Mouse (Mus musculus) limb, embryonic 11.5 days (tissue): ENCODE data around the gene Zfp119a. TPM values are rescaled to one million over a fixed set of nuclear protein-coding genes. Genes with fewer than 3 reads are reported as not detected.
"Not testable (repeated sequence)": the region's sequence is repeated elsewhere in the genome, so short reads cannot be mapped to it uniquely, and the experiment has no call there.

Experiments
- ATAC-seq: fragments of 200-750 bp; cut with Nextera tagmentation; 2 replicates; pipeline ENCODE4 v1.8.0; 2017; ENCODE audit warnings: low read depth; ENCODE audit not compliant: insufficient number of reproducible peaks, low FRiP score, low TSS enrichment
- DNase-seq: peaks from one replicate; pipeline ENCODE4 v3.0.0-alpha.2; 2015; ENCODE audit warnings: low spot score
- H3K27ac ChIP-seq: fragments of 300-500 bp; sonication (generic); replicated peaks from 2 replicates; pipeline ENCODE4 v1.5.1; 2014; ENCODE audit warnings: low read depth, mild to moderate bottlenecking, low read length
- H3K27me3 ChIP-seq: fragments of 300-500 bp; sonication (generic); 2 replicates; pipeline ENCODE4 v1.6.1; 2014; ENCODE audit warnings: mild to moderate bottlenecking, low read length, mixed read lengths; ENCODE audit not compliant: control insufficient read depth, insufficient read depth
- H3K36me3 ChIP-seq: fragments of 300-500 bp; sonication (generic); 2 replicates; pipeline ENCODE4 v1.6.1; 2014; ENCODE audit warnings: mild to moderate bottlenecking, low read length, moderate library complexity, mixed read lengths; ENCODE audit not compliant: control insufficient read depth, insufficient read depth
- H3K4me1 ChIP-seq: fragments of 300-500 bp; sonication (generic); 2 replicates; pipeline ENCODE4 v1.6.1; 2014; ENCODE audit warnings: low read length, mixed read lengths; ENCODE audit not compliant: control insufficient read depth, insufficient read depth
- H3K4me2 ChIP-seq: fragments of 300-500 bp; sonication (generic); 2 replicates; pipeline ENCODE4 v1.6.1; 2014; ENCODE audit warnings: low read depth, mild to moderate bottlenecking, moderate library complexity; ENCODE audit not compliant: severe bottlenecking
- H3K4me3 ChIP-seq: fragments of 300-500 bp; sonication (generic); 2 replicates; pipeline ENCODE4 v1.5.1; 2014; ENCODE audit warnings: low read depth, low read length
- H3K9ac ChIP-seq: fragments of 300-500 bp; sonication (generic); 2 replicates; pipeline ENCODE4 v1.6.1; 2014; ENCODE audit warnings: mild to moderate bottlenecking, low read length
- H3K9me3 ChIP-seq: fragments of 300-500 bp; sonication (generic); 2 replicates; pipeline ENCODE4 v1.6.1; 2016; ENCODE audit warnings: low read length; ENCODE audit not compliant: control insufficient read depth
- WGBS: fragments of 180-500 bp; shearing (Covaris S2); extraction: QIAGEN DNeasy Blood & Tissue Kit; methylation state at CpG from one replicate; pipeline ENCODE4 v1.1.7; 2014; 5-methylcytosine and 5-hydroxymethylcytosine counted together
- polyA plus RNA-seq: library from polyadenylated mRNA; unstranded; fragments of >200 nt; fragmentation: Nextera tagmentation; extraction: Ambion mirVana; gene quantifications from 2 replicates; pipeline ENCODE4 v1.2.1, GENCODE M21; 2014

Zfp119a gene
- polyA plus RNA-seq, 1 experiment from 2014 or later = 10.3 TPM

GRCm38 (mm10) chr17:55878282-55878635 is 471 bp downstream of the Zfp119a start:
- Histone ChIP-seq H3K4me3 (peak overlapping the region; percentile 31), H3K9ac (peak overlapping the region; percentile 49), H3K4me2 (peak overlapping the region; percentile 56)
- H3K4me1 ChIP-seq, H3K36me3 ChIP-seq, ATAC-seq, H3K27ac ChIP-seq, H3K27me3 ChIP-seq, H3K9me3 ChIP-seq: not testable (repeated sequence)
- DNase-seq = peak; percentile 25
- WGBS = 6% methylated on average over 6 of the region's 8 CpGs

- ATAC-seq = no peak
- 86% methylated on average over 4 of the region's 4 CpGs for WGBS
Observed at GRCm38 (mm10) chr17:55877184-55877583, 1.5 kb downstream of the Zfp119a start.

GRCm38 (mm10) chr17:55843067-55843466 is 35.7 kb downstream of the Zfp119a start:
- Histone ChIP-seq H3K4me1 (no peaks in the 10 kb centered on the region), H3K36me3 (no peaks in the 10 kb centered on the region), H3K4me3 (no peak overlapping the region), H3K27me3 (no peaks in the 10 kb centered on the region), H3K9me3 (no peaks in the 10 kb centered on the region), H3K4me2 (no peak overlapping the region), H3K27ac (no peak overlapping the region), H3K9ac (no peak overlapping the region)
- ATAC-seq = no peak
- WGBS = 91% methylated on average over 4 of the region's 4 CpGs
- no peak for DNase-seq

More at GRCm38 (mm10) chr17:55877184-55877583, 1.5 kb downstream of the Zfp119a start:
- no peaks in the 10 kb centered on the region for H3K36me3 ChIP-seq
- H3K27me3 ChIP-seq = no peaks in the 10 kb centered on the region
- no peak for DNase-seq
- no peaks in the 10 kb centered on the region for H3K4me1 ChIP-seq
- H3K9me3 ChIP-seq = no peaks in the 10 kb centered on the region
- H3K4me2 ChIP-seq = peak overlapping the region; percentile 7; the same call in 1 of the 2 replicates
- no peak overlapping the region for H3K27ac ChIP-seq
- H3K9ac ChIP-seq = no peak overlapping the region
- H3K4me3 ChIP-seq = no peak overlapping the region

GRCm38 (mm10) chr17:55821566-55821965 is 57.2 kb downstream of the Zfp119a start:
- 81% methylated on average over 1 of the region's 1 CpGs for WGBS
- Histone ChIP-seq H3K9ac (no peak overlapping the region), H3K36me3 (no peaks in the 10 kb centered on the region), H3K27ac (no peak overlapping the region), H3K9me3 (no peaks in the 10 kb centered on the region), H3K4me2 (no peak overlapping the region), H3K4me1 (no peaks in the 10 kb centered on the region), H3K4me3 (no peak overlapping the region), H3K27me3 (no peaks in the 10 kb centered on the region)
- ATAC-seq (no peak), DNase-seq (no peak)

GRCm38 (mm10) chr17:55816853-55817252 is 61.9 kb downstream of the Zfp119a start:
- Histone ChIP-seq H3K9ac (no peak overlapping the region), H3K4me2 (no peak overlapping the region), H3K27ac (no peak overlapping the region), H3K27me3 (no peaks in the 10 kb centered on the region), H3K4me3 (no peak overlapping the region), H3K36me3 (no peaks in the 10 kb centered on the region), H3K4me1 (no peaks in the 10 kb centered on the region), H3K9me3 (no peaks in the 10 kb centered on the region)
- DNase-seq (no peak), ATAC-seq (no peak)
- 92% methylated on average over 4 of the region's 4 CpGs for WGBS

Other genes starting within 250 kb of the Zfp119a start
- gene Pot1b, start 166.3 kb downstream of the Zfp119a start, polyA plus RNA-seq = 10.1 and 11.4 TPM in 2 replicates
- 0.16 and 0.23 TPM in 2 replicates for gene Adgre4, start 128.9 kb downstream of the Zfp119a start, polyA plus RNA-seq
- 16.6 and 17.8 TPM in 2 replicates for gene Zfp959, start 13.2 kb upstream of the Zfp119a start, polyA plus RNA-seq
- gene Zfp119b, start 70.6 kb upstream of the Zfp119a start, polyA plus RNA-seq = 6.6 and 7.1 TPM in 2 replicates
- gene Ebi3, start 73.7 kb upstream of the Zfp119a start, polyA plus RNA-seq = 0.79 and 1.1 TPM in 2 replicates
- 20.7 and 22.3 TPM in 2 replicates for gene Yju2, start 80.2 kb upstream of the Zfp119a start, polyA plus RNA-seq
- gene Shd, start 91.5 kb upstream of the Zfp119a start, polyA plus RNA-seq = 42.2 and 44.8 TPM in 2 replicates
- 34.9 and 39.8 TPM in 2 replicates for gene Fsd1, start 107.6 kb upstream of the Zfp119a start, polyA plus RNA-seq
- gene Stap2, start 126.7 kb upstream of the Zfp119a start, polyA plus RNA-seq = 6.5 and 8.7 TPM in 2 replicates
- 137 and 142 TPM in 2 replicates for gene Mpnd, start 126.8 kb upstream of the Zfp119a start, polyA plus RNA-seq
- gene Sh3gl1, start 157.7 kb upstream of the Zfp119a start, polyA plus RNA-seq = 151 and 154 TPM in 2 replicates
- 32.7 and 37.4 TPM in 2 replicates for gene Chaf1a, start 161.5 kb upstream of the Zfp119a start, polyA plus RNA-seq
- 38.5 and 39.1 TPM in 2 replicates for gene Ubxn6, start 196.1 kb upstream of the Zfp119a start, polyA plus RNA-seq
- gene Hdgfl2, start 200.7 kb upstream of the Zfp119a start, polyA plus RNA-seq = 144 and 151 TPM in 2 replicates
- 0.09 TPM in 1 of 2 replicates, not detected in the other for gene Plin4, start 230.9 kb upstream of the Zfp119a start, polyA plus RNA-seq
- gene Plin5, start 238.7 kb upstream of the Zfp119a start, polyA plus RNA-seq = 0.16 and 0.43 TPM in 2 replicates
- 0.28 TPM in 1 of 2 replicates, not detected in the other for gene Lrg1, start 243.1 kb upstream of the Zfp119a start, polyA plus RNA-seq